Comparison of ENCODE assay signal across 11 mouse cellular contexts in the genomic region with DNA sequence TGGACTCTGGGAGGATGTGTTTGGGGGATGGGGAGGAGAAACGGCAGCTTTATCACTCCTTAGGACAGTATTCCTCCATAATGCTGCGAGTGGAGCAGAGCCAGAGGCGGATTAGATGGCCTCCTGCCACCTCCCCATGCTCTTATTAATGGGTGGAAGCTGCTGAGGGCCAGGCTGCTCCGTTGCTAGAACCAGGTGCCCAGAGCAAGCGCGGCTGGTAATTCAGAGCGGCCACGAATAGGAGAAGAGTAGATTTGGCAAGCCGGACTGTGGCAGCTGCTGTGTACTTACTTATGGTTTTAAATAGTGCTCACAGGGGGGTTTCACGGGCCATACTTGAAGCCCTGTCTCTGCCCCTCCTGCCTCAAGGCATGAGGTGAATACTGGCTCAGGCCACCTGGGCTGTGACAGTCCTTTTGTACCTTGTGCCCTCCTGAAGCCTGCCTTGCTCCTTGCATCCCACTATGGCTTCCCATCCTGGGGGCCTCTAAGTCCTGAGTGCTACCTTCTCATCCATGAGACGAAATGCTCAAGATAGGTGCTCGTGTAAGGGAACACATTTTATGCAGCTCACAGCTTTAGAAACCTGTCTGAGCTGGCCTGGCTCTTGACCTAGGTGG. TPM values are rescaled to one million over a fixed set of nuclear protein-coding genes. Genes with fewer than 3 reads are reported as not detected.
DNase-seq lines count a peak whose midpoint lies in the region; ATAC-seq and TF ChIP-seq lines count a peak whose summit lies in the region.
"Had no signal": no experiment of that assay in that cellular context is flagged by ENCODE, and none has a peak within 500 bp of the region (broad histone marks: within the 10 kb centered on the region; RNA-seq: fewer than 3 reads in every experiment).

No protein-coding gene starts in this region.

- peak; percentile 9 to 39 for DNase-seq in left cerebral cortex, postnatal 25 days (ENCODE audit: low spot score in 2 of 2)
- DNase-seq in left cerebral cortex, adult 9 months (ENCODE audit: low spot score in 2 of 2) = no peak
- DNase-seq in cerebellum, adult 2 months = peak; percentile 80 to 84
- no peak for DNase-seq in urinary bladder, postnatal 14 days (ENCODE audit: low spot score)
- no peak for DNase-seq in adipocyte (ENCODE audit: low spot score)
- DNase-seq: kidney, adult 9 months had no signal

- no peak overlapping the region for H3K9ac ChIP-seq in hindbrain, embryonic 12.5 days
- no peak overlapping the region; the same call in 1 of the 2 replicates for H3K9ac ChIP-seq in neural tube, embryonic 13.5 days
- H3K9ac ChIP-seq: heart, embryonic 13.5 days had no signal

- WGBS in cerebellum, adult 2 months = 8% methylated on average over 12 of the region's 12 CpGs
- 74% methylated on average over 12 of the region's 12 CpGs for WGBS in hindbrain, embryonic 12.5 days
- 52% methylated on average over 12 of the region's 12 CpGs for WGBS in neural tube, embryonic 13.5 days

- intact Hi-C loops in left cerebral cortex, postnatal 25 days (cut with DNase I) = no loop called here

- peak; percentile 48; the same call in 1 of the 2 replicates for ATAC-seq in hindbrain, embryonic 12.5 days (ENCODE audit: low FRiP score)
- peak; percentile 76 for ATAC-seq in neural tube, embryonic 13.5 days (ENCODE audit: low read depth)

- H3K27me3 ChIP-seq in cerebellum, adult 2 months (ENCODE audit: control insufficient read depth, insufficient read depth, low read length) = no peaks in the 10 kb centered on the region
- H3K27me3 ChIP-seq in hindbrain, embryonic 12.5 days = no peaks in the 10 kb centered on the region
- H3K27me3 ChIP-seq in neural tube, embryonic 13.5 days = no peaks in the 10 kb centered on the region
- H3K27me3 ChIP-seq: CH12.LX; heart, embryonic 13.5 days had no signal

- peak overlapping the region; percentile 16 for H3K27ac ChIP-seq in cerebellum, adult 2 months (ENCODE audit: insufficient read depth, low read length)
- no peak overlapping the region for H3K27ac ChIP-seq in hindbrain, embryonic 12.5 days
- H3K27ac ChIP-seq in neural tube, embryonic 13.5 days (replicated peaks) = peak overlapping the region; percentile 69
- H3K27ac ChIP-seq: heart, embryonic 13.5 days had no signal

- H3K4me3 ChIP-seq in cerebellum, adult 2 months (replicated peaks; ENCODE audit: insufficient read depth, low read depth, low read length) = peak overlapping the region; percentile 0
- no peak overlapping the region for H3K4me3 ChIP-seq in hindbrain, embryonic 12.5 days
- H3K4me3 ChIP-seq in neural tube, embryonic 13.5 days = no peak overlapping the region
- H3K4me3 ChIP-seq: heart, embryonic 13.5 days had no signal

- no peak for TF ChIP-seq POLR2A in cerebellum, adult 2 months (IDR thresholded peaks at IDR 0.05; ENCODE audit: borderline replicate concordance, insufficient read depth, low read length)

- H3K4me2 ChIP-seq in hindbrain, embryonic 12.5 days (replicated peaks) = no peak overlapping the region
- no peak overlapping the region for H3K4me2 ChIP-seq in neural tube, embryonic 13.5 days
- H3K4me2 ChIP-seq: heart, embryonic 13.5 days; liver, embryonic 11.5 days had no signal

- TF ChIP-seq CTCF in cerebellum, adult 2 months (IDR thresholded peaks at IDR 0.05; ENCODE audit: borderline replicate concordance, insufficient read depth, low read depth, low read length) = no peak

- peaks cover 16% of the 10 kb centered on the region for H3K4me1 ChIP-seq in cerebellum, adult 2 months (ENCODE audit: control insufficient read depth, insufficient read depth, low read length)
- peaks cover 9% of the 10 kb centered on the region; the same call in 1 of the 2 replicates for H3K4me1 ChIP-seq in hindbrain, embryonic 12.5 days
- peaks cover 22% of the 10 kb centered on the region for H3K4me1 ChIP-seq in neural tube, embryonic 13.5 days (replicated peaks)
- H3K4me1 ChIP-seq: heart, embryonic 13.5 days had no signal

- no peaks in the 10 kb centered on the region for H3K36me3 ChIP-seq in hindbrain, embryonic 12.5 days
- H3K36me3 ChIP-seq in neural tube, embryonic 13.5 days = no peaks in the 10 kb centered on the region; the same call in 1 of the 2 replicates
- H3K36me3 ChIP-seq: heart, embryonic 13.5 days had no signal

- H3K9me3 ChIP-seq in hindbrain, embryonic 12.5 days (replicated peaks) = no peaks in the 10 kb centered on the region
- H3K9me3 ChIP-seq in neural tube, embryonic 13.5 days = no peaks in the 10 kb centered on the region
- H3K9me3 ChIP-seq: heart, embryonic 13.5 days had no signal

RNA-seq across cellular contexts. Expression of a gene that starts 14.7 kb away (rescaled TPM):
- total RNA-seq in left cerebral cortex, postnatal 25 days (2021) = 100 to 1,000 TPM in 1 of 2 experiments, 10 to 100 TPM in 1; 93.9 to 111 TPM
- 30.4 and 32.0 TPM in 2 replicates for polyA plus RNA-seq in cerebellum, adult 2 months (2012; rRNA removed)
- 11.8 and 12.9 TPM in 2 replicates for polyA plus RNA-seq in hindbrain, embryonic 12.5 days (2016; fragmentation: Nextera tagmentation; extraction: Ambion mirVana)
- polyA plus RNA-seq in neural tube, embryonic 13.5 days (2015; fragmentation: Nextera tagmentation; extraction: Ambion mirVana) = 29.7 and 33.4 TPM in 2 replicates

Comparison
In these comparisons a context has a peak if more than half of its experiments do, and no peak if none do; other contexts are left out.
1. DNase-seq: peak in left cerebral cortex, postnatal 25 days (2 of 2) and cerebellum, adult 2 months (2 of 2); none in left cerebral cortex, adult 9 months (0 of 2), urinary bladder, postnatal 14 days (single experiment) and adipocyte (single experiment).